Mouse (Mus musculus): ENCODE results near the gene Gatad2a.
A peak's percentile ranks its signal among the peaks of the same experiment; 100 is the strongest.

Gene Gatad2a

GRCm38 (mm10) chr8:69899876-69900275 is 96.3 kb downstream of the Gatad2a start:
- no peak for DNase-seq

GRCm38 (mm10) chr8:69897857-69898256 is 98.3 kb downstream of the Gatad2a start:
- DNase-seq, result no peak

- DNase-seq, result no peak
These were observed 100.3 kb downstream of the Gatad2a start for GRCm38 (mm10) chr8:69895772-69896451.

GRCm38 (mm10) chr8:69894836-69895332 is 101.3 kb downstream of the Gatad2a start:
- DNase-seq, result no peak

GRCm38 (mm10) chr8:69893863-69894262 is 102.3 kb downstream of the Gatad2a start:
- DNase-seq, result peak; percentile 41 to 73

- DNase-seq, result peak; percentile 63 to 76
These were observed 105.4 kb downstream of the Gatad2a start for GRCm38 (mm10) chr8:69890813-69891241.

GRCm38 (mm10) chr8:69888902-69889301 is 107.3 kb downstream of the Gatad2a start:
- DNase-seq, result peak; percentile 35 to 54

- DNase-seq, result peak in 1 of 2 experiments; percentile 31
These were observed 107.8 kb downstream of the Gatad2a start for GRCm38 (mm10) chr8:69888244-69888866.

GRCm38 (mm10) chr8:69887289-69888243 is 108.6 kb downstream of the Gatad2a start, which contains the start of gene Cilp2:
Gene Cilp2, minus strand, starts transcription at chr8:69887687.
- peak; percentile 37 to 48 for DNase-seq

GRCm38 (mm10) chr8:69884141-69884540 is 112.0 kb downstream of the Gatad2a start:
- DNase-seq, result no peak

GRCm38 (mm10) chr8:69882833-69883600 is 113.2 kb downstream of the Gatad2a start:
- DNase-seq, result no peak

GRCm38 (mm10) chr8:69882021-69882756 is 114.0 kb downstream of the Gatad2a start:
- DNase-seq, result peak; percentile 33 to 60

GRCm38 (mm10) chr8:69881261-69881865 is 114.8 kb downstream of the Gatad2a start:
- no peak for DNase-seq

- DNase-seq, result no peak
These were observed 115.3 kb downstream of the Gatad2a start for GRCm38 (mm10) chr8:69880841-69881240.

GRCm38 (mm10) chr8:69879678-69880077 is 116.5 kb downstream of the Gatad2a start:
- no peak for DNase-seq

- DNase-seq, result no peak
These were observed 118.2 kb downstream of the Gatad2a start for GRCm38 (mm10) chr8:69877992-69878391.

GRCm38 (mm10) chr8:69877396-69877795 is 118.8 kb downstream of the Gatad2a start:
- DNase-seq, result no peak

- no peak for DNase-seq
These were observed 119.2 kb downstream of the Gatad2a start for GRCm38 (mm10) chr8:69876967-69877366.

- DNase-seq, result no peak
These were observed 120.1 kb downstream of the Gatad2a start for GRCm38 (mm10) chr8:69876097-69876496.

- no peak for DNase-seq
These were observed 121.5 kb downstream of the Gatad2a start for GRCm38 (mm10) chr8:69874654-69875053.

GRCm38 (mm10) chr8:69874155-69874554 is 122.0 kb downstream of the Gatad2a start:
- peak; percentile 81 for DNase-seq

All from cerebellum, postnatal 25 days (tissue).